Mouse (Mus musculus) B cell, adult 2 months (primary cell): Measurements from ENCODE around the gene Lyz2.
"Not testable (repeated sequence)": the region's sequence is repeated elsewhere in the genome, so short reads cannot be mapped to it uniquely, and the experiment has no call there.

Experiments used
- DNase-seq, 2 experiments: peaks; one replicate each; pipeline ENCODE4 v3.0.0; 2022

The Lyz2 gene

DNA sequence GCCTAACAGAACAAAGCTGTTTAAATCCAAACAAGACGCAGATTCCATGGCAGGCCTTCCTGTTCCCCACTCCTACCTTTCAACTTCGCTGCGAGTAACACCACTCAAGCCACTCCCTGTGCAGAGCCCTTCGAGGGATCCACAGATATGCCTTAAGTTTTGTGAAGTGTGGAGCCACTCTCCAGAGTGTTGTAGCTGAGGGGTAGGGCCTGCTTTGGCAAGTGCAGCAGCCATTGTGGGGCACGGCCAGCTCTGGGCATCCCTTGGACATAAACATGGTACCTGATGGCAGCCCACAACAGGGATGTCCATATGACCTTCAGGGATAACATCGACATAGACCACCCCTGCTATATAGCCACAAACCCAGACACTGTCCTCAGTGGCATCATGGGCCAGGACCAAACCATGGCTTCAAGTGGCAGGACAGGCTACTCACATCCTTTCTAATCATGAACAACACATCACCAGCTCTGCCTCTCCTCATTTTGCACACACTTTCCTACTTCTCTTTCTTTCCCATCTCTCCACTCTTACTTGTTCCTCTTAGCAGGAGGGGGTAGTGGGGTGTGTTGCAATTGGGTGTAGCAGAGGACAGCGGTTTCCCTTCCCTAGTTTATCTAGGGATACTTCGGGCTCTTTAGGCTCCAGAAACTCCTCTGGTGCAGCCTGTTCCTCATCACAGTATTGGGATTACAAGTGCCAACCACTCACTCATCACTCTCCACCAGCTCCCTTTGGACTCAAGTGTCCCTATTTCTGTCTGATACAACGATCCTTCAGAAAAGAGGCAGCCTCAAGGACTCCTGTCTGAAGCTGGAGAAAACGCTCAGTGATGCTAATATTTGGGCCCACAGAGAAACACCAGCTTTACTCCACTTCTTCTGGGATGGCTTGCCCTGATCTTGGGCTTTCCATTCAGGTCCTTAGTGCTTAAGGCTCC, 2.7 kb upstream of the Lyz2 start:
- DNase-seq, result no peak

DNA sequence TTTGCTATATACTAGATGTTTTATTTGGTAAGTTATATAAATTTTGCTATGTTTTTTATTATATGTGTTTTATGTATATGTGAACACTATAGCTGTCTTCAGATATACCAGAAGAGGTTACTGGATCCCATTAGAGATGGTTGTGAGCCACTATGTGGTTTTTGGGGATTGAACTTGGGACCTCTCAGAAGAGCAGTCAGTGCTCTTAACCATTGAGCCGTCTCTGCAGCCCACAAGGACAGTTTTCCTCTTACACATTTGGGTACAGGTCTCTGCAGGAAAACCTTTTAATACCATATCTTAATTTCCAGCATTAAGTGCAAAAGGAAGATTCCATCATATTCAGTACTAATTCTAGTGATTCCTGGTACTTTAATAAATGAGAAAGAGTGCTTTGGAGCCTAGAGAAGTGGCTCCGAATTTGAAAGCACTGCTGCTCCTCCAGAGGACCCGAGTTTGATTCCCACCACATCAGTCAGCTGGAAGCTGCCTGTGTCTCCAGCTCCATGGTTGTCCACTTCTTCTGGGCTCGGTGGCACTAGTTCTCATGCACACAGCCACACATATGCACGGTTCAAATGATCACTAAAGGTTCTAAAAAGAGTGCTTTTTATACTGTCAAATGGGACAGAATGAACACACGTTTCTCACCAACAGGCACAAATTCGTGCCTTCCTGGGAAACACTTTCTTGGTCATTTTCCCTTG, 1.9 kb upstream of the Lyz2 start:
- DNase-seq, result no peak

DNA sequence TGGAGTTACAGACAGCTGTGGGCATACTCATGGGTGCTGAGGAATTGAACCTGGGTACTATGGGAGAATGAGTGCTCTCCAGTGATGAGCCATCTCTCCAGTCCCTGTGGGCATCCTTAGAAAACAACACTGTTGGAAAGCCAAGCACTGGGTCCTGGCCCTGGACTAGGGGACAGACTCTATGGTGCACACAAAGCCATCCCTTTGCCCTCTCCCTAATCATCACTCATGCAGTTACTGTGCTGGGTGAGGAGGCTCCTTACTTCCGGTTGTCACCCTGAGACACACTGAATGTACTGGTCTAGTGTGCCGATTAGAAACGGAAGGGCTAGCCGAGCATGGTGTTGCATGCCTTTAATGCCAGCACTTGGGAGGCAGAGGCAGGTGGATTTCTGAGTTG, 1.1 kb upstream of the Lyz2 start:
- not testable (repeated sequence) for DNase-seq

- no peak for DNase-seq
Measured at GRCm38 (mm10) chr10:117282551-117282950, 430 bp upstream of the Lyz2 start.

GRCm38 (mm10) chr10:117281381-117281920, 670 bp downstream of the Lyz2 start:
- DNase-seq, result no peak

DNA sequence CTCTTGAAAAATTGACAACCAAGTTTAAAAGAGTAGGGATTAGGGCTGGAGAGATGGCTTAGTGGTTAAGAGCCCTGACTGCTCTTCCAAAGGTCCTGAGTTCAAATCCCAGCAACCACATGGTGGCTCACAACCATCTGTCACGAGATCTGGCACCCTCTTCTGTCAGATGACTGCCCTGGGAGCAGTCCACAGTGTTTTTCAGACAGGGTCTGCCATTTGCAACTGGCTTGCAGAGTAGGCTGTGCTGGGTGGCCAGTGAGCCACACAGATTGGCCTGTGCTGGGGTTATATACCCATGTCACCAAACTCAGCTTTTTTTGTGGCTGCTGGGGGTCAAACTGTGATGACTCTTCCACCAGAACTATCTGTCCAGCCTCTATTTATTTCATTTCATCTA, 2.1 kb downstream of the Lyz2 start:
- DNase-seq, result no peak

- DNase-seq, result not testable (repeated sequence)
Measured at GRCm38 (mm10) chr10:117278510-117278909, 3.6 kb downstream of the Lyz2 start.

DNA sequence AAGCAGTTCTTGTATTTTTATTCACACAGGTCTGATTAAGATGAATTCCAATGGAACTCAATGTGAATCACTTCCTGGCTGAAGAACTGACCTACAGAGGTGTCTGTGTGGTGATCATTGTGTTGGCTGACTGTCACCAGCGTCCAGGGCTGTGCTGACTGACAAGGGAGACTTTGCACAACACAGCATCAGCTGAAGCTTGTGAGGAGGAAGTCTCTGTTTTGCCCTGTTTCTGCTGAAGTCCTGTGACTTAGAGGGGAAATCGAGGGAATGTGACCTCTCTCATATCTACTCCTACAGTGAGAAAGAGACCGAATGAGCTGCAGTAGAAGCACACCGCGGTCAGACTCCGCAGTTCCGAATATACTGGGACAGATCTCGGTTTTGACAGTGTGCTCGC, 4.3 kb downstream of the Lyz2 start:
- not testable (repeated sequence) for DNase-seq

- no peak for DNase-seq
Measured at GRCm38 (mm10) chr10:117275681-117276369, 6.3 kb downstream of the Lyz2 start.

GRCm38 (mm10) chr10:117274645-117275044, 7.5 kb downstream of the Lyz2 start:
- DNase-seq, result not testable (repeated sequence)

GRCm38 (mm10) chr10:117272023-117272422, 10.1 kb downstream of the Lyz2 start:
- peak; percentile 7 to 23 for DNase-seq

DNA sequence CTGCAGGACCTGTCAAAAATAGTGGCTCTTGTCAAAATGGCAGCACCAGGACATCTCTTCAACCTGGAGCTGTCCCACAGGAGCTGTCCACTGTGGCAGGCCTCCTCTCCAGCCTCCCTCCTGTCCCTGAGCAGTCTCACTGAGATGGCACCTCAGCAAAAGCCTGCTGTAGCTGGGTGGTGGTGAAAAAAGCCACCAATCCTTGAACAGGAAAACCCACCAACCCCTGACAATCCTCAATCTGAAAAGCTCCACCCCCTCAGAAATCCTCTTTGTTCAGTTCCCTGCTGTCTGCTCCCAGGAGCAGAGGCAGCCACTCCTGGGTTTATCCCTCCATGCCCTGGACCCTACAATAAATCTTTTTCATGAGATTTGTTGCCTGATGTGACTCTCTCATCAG, 22.3 kb downstream of the Lyz2 start:
- DNase-seq, result no peak

DNA sequence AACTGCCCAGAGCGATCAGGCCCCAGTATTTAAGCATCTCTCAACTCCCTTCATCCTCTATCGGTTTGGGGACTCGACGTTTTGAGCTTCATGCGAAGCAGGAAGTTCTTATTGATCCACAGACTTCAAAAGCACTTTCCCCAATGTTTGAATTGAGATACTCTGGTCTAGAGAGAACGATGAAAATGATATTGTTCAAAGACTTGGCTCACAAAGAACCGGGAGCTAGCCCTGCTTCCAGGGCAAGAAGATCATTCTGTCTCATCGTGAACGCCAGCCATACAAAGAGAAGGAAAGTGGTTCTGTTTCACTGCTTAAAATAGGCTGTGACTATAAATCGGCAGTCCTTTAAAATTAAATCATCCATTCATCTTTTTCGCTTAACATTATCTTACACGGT, 43.5 kb downstream of the Lyz2 start, which contains the start of gene 9530003J23Rik:
Gene 9530003J23Rik, minus strand, starts transcription at position 101 of the 400 bp plus-strand sequence.
- no peak for DNase-seq

GRCm38 (mm10) chr10:117235866-117236265, 46.3 kb downstream of the Lyz2 start:
- no peak for DNase-seq

GRCm38 (mm10) chr10:117234825-117235224, 47.3 kb downstream of the Lyz2 start:
- no peak for DNase-seq

GRCm38 (mm10) chr10:117229826-117230225, 52.3 kb downstream of the Lyz2 start:
- no peak for DNase-seq
